Mouse (Mus musculus) lung, postnatal 0 days (tissue): Measurements from ENCODE around the gene Nek11. TPM values are rescaled to one million over a fixed set of nuclear protein-coding genes. Genes with fewer than 3 reads are reported as not detected.

ENCODE experiments used
- ATAC-seq: fragments of 200-750 bp; cut with Nextera tagmentation; 2 replicates; pipeline ENCODE4 v1.8.0; 2017; ENCODE audit warnings: moderate library complexity
- DNase-seq: peaks from one replicate; pipeline ENCODE4 v3.0.0-alpha.2; 2016; ENCODE audit warnings: low spot score
- H3K27ac ChIP-seq: fragments of 300-500 bp; sonication (generic); 2 replicates; pipeline ENCODE4 v1.5.1; 2014; ENCODE audit warnings: antibody characterized with exemption, mild to moderate bottlenecking, low read length, mixed read lengths
- H3K27me3 ChIP-seq: fragments of 300-500 bp; sonication (generic); replicated peaks from 2 replicates; pipeline ENCODE4 v1.6.1; 2014; ENCODE audit warnings: low read length, mixed read lengths; ENCODE audit not compliant: insufficient read depth
- H3K36me3 ChIP-seq: fragments of 300-500 bp; sonication (generic); 2 replicates; pipeline ENCODE4 v1.6.1; 2014; ENCODE audit warnings: low read length, mixed read lengths; ENCODE audit not compliant: insufficient read depth
- H3K4me1 ChIP-seq: fragments of 300-500 bp; sonication (generic); 2 replicates; pipeline ENCODE4 v1.6.1; 2014; ENCODE audit warnings: antibody characterized with exemption, low read depth, low read length, mixed read lengths; ENCODE audit not compliant: insufficient read depth
- H3K4me2 ChIP-seq: fragments of 300-500 bp; sonication (generic); replicated peaks from 2 replicates; pipeline ENCODE4 v1.6.1; 2014; ENCODE audit warnings: low read depth, mild to moderate bottlenecking, low read length, moderate library complexity, mixed read lengths
- H3K4me3 ChIP-seq: fragments of 300-500 bp; sonication (generic); 2 replicates; pipeline ENCODE4 v1.5.1; 2014; ENCODE audit warnings: low read depth, low read length
- H3K9ac ChIP-seq: fragments of 300-500 bp; sonication (generic); replicated peaks from 2 replicates; pipeline ENCODE4 v1.6.1; 2014; ENCODE audit warnings: low read depth, mild to moderate bottlenecking
- H3K9me3 ChIP-seq: fragments of 300-500 bp; sonication (generic); 2 replicates; pipeline ENCODE4 v1.6.1; 2016; ENCODE audit warnings: low read length, mixed read lengths
- CTCF ChIP-seq: IDR thresholded peaks from 2 replicates; pipeline ENCODE4 v1.5.1; 2016; ENCODE audit warnings: antibody characterized with exemption, mild to moderate bottlenecking
- EP300 ChIP-seq: IDR thresholded peaks from 2 replicates; pipeline ENCODE4 v1.6.1; 2016; ENCODE audit warnings: antibody characterized with exemption, mild to moderate bottlenecking, control low read depth
- WGBS: fragments of 180-500 bp; shearing (Covaris S2); extraction: QIAGEN DNeasy Blood & Tissue Kit; methylation state at CpG from one replicate; pipeline ENCODE4 v1.1.7; 2014; 5-methylcytosine and 5-hydroxymethylcytosine counted together
- polyA plus RNA-seq: library from polyadenylated mRNA; unstranded; fragments of >200 nt; fragmentation: Nextera tagmentation; extraction: Ambion mirVana; gene quantifications from 2 replicates; pipeline ENCODE4 v1.2.1, GENCODE M21; 2015

Gene Nek11
- polyA plus RNA-seq, 1 experiment from 2014 or later, result 3.2 TPM

- no peak overlapping the region for H3K27ac ChIP-seq
- no peaks in the 10 kb centered on the region for H3K36me3 ChIP-seq
- H3K4me2 ChIP-seq, result no peak overlapping the region
- H3K4me3 ChIP-seq, result no peak overlapping the region
- ATAC-seq (no peak), DNase-seq (no peak)
- no peaks in the 10 kb centered on the region for H3K4me1 ChIP-seq
- no peaks in the 10 kb centered on the region for H3K27me3 ChIP-seq
- H3K9ac ChIP-seq, result no peak overlapping the region
- TF ChIP-seq CTCF, result no peak
- no peak for TF ChIP-seq EP300
- H3K9me3 ChIP-seq, result no peaks in the 10 kb centered on the region
- WGBS, result 70% methylated on average over 8 of the region's 8 CpGs
Observed at GRCm38 (mm10) chr9:105379533-105380145, 15.7 kb downstream of the Nek11 start.

GRCm38 (mm10) chr9:105377622-105378021 is 17.7 kb downstream of the Nek11 start:
- Histone ChIP-seq H3K27ac (no peak overlapping the region), H3K4me1 (no peaks in the 10 kb centered on the region), H3K27me3 (no peaks in the 10 kb centered on the region), H3K4me2 (no peak overlapping the region), H3K4me3 (no peak overlapping the region), H3K36me3 (no peaks in the 10 kb centered on the region), H3K9me3 (no peaks in the 10 kb centered on the region), H3K9ac (no peak overlapping the region)
- DNase-seq (no peak), ATAC-seq (no peak)
- WGBS, result 70% methylated on average over 3 of the region's 3 CpGs
- TF ChIP-seq EP300 (no peak), CTCF (no peak)

- Histone ChIP-seq H3K36me3 (no peaks in the 10 kb centered on the region), H3K4me1 (no peaks in the 10 kb centered on the region), H3K4me2 (no peak overlapping the region), H3K4me3 (no peak overlapping the region), H3K9ac (no peak overlapping the region), H3K9me3 (no peaks in the 10 kb centered on the region), H3K27ac (no peak overlapping the region), H3K27me3 (no peaks in the 10 kb centered on the region)
- ATAC-seq (no peak), DNase-seq (no peak)
- no peak for TF ChIP-seq EP300
- TF ChIP-seq CTCF, result no peak
- 72% methylated on average over 7 of the region's 7 CpGs for WGBS
Observed at GRCm38 (mm10) chr9:105376954-105377530, 18.3 kb downstream of the Nek11 start.

GRCm38 (mm10) chr9:105376411-105376810 is 18.9 kb downstream of the Nek11 start:
- H3K27ac ChIP-seq, result no peak overlapping the region
- TF ChIP-seq EP300 (no peak), CTCF (no peak)
- H3K4me1 ChIP-seq, result no peaks in the 10 kb centered on the region
- H3K4me3 ChIP-seq, result no peak overlapping the region
- DNase-seq, result no peak
- H3K9ac ChIP-seq, result no peak overlapping the region
- no peaks in the 10 kb centered on the region for H3K27me3 ChIP-seq
- H3K36me3 ChIP-seq, result no peaks in the 10 kb centered on the region
- WGBS, result 64% methylated on average over 7 of the region's 7 CpGs
- H3K4me2 ChIP-seq, result no peak overlapping the region
- no peaks in the 10 kb centered on the region for H3K9me3 ChIP-seq
- ATAC-seq, result no peak

GRCm38 (mm10) chr9:105374361-105374760 is 21.0 kb downstream of the Nek11 start:
- 45% methylated on average over 5 of the region's 5 CpGs for whole genome bisulfite sequencing
- Histone ChIP-seq H3K4me3 (no peak overlapping the region), H3K9me3 (no peaks in the 10 kb centered on the region), H3K4me1 (no peaks in the 10 kb centered on the region), H3K27ac (no peak overlapping the region), H3K27me3 (no peaks in the 10 kb centered on the region), H3K9ac (no peak overlapping the region), H3K36me3 (no peaks in the 10 kb centered on the region), H3K4me2 (no peak overlapping the region)
- no peak for DNase-seq
- no peak for TF ChIP-seq CTCF
- TF ChIP-seq EP300, result no peak
- no peak for ATAC-seq

- H3K27ac ChIP-seq, result no peak overlapping the region
- H3K4me3 ChIP-seq, result no peak overlapping the region
- ATAC-seq (no peak), DNase-seq (no peak)
- no peaks in the 10 kb centered on the region for H3K9me3 ChIP-seq
- no peaks in the 10 kb centered on the region for H3K27me3 ChIP-seq
- 80% methylated on average over 3 of the region's 3 CpGs for WGBS
- H3K4me1 ChIP-seq, result no peaks in the 10 kb centered on the region
- no peak overlapping the region for H3K4me2 ChIP-seq
- no peak for TF ChIP-seq CTCF
- no peak overlapping the region for H3K9ac ChIP-seq
- no peaks in the 10 kb centered on the region for H3K36me3 ChIP-seq
Observed at GRCm38 (mm10) chr9:105368605-105369004, 26.7 kb downstream of the Nek11 start.

GRCm38 (mm10) chr9:105366199-105366598 is 29.1 kb downstream of the Nek11 start:
- ATAC-seq (no peak), DNase-seq (no peak)
- Histone ChIP-seq H3K27ac (no peak overlapping the region), H3K9ac (no peak overlapping the region), H3K36me3 (no peaks in the 10 kb centered on the region), H3K4me2 (no peak overlapping the region), H3K4me3 (no peak overlapping the region), H3K9me3 (no peaks in the 10 kb centered on the region), H3K4me1 (no peaks in the 10 kb centered on the region), H3K27me3 (no peaks in the 10 kb centered on the region)
- no peak for TF ChIP-seq CTCF
- TF ChIP-seq EP300, result no peak
- WGBS, result 87% methylated on average over 4 of the region's 4 CpGs
